Mouse (Mus musculus): ENCODE measurements at regions not wholly inside any gene's neighbourhood (a gene's known extent, or its start where the extent isn't known, plus 50 kb on each side); places are given as distances from the start of the nearest gene placed in this dataset.
A peak's percentile ranks its signal among the peaks of the same experiment; 100 is the strongest.
"Not testable (repeated sequence)": the region's sequence is repeated elsewhere in the genome, so short reads cannot be mapped to it uniquely, and the experiment has no call there.

- H3K4me3 ChIP-seq (replicated peaks): no peak overlapping the region
- no peak for ATAC-seq (replicated peaks; ENCODE audit: low FRiP score)
- WGBS: 89% methylated on average over 3 of the region's 3 CpGs
Measured at GRCm38 (mm10) chr2:128290609-128291008, 164.8 kb downstream of the Bcl2l11 start.

GRCm38 (mm10) chr2:128294610-128295009, 168.8 kb downstream of the Bcl2l11 start:
- Histone ChIP-seq H3K27me3 (no peaks in the 10 kb centered on the region), H3K36me3 (no peaks in the 10 kb centered on the region), H3K27ac (no peak overlapping the region), H3K4me1 (peaks cover 21% of the 10 kb centered on the region), H3K4me2 (no peak overlapping the region), H3K4me3 (replicated peaks) (no peak overlapping the region), H3K9me3 (replicated peaks) (peaks cover 6% of the 10 kb centered on the region), H3K9ac (no peak overlapping the region)
- no peak for ATAC-seq (replicated peaks; ENCODE audit: low FRiP score)
- WGBS: 65% methylated on average over 3 of the region's 3 CpGs

More at GRCm38 (mm10) chr2:128290609-128291008, 164.8 kb downstream of the Bcl2l11 start:
- H3K4me2 ChIP-seq: no peak overlapping the region
- no peaks in the 10 kb centered on the region for H3K27me3 ChIP-seq
- no peak overlapping the region for H3K27ac ChIP-seq
- no peaks in the 10 kb centered on the region for H3K36me3 ChIP-seq
- no peak overlapping the region for H3K9ac ChIP-seq
- peaks cover 7% of the 10 kb centered on the region for H3K4me1 ChIP-seq
- peaks cover 6% of the 10 kb centered on the region for H3K9me3 ChIP-seq (replicated peaks)

- Histone ChIP-seq H3K9ac (no peak overlapping the region), H3K4me3 (replicated peaks) (no peak overlapping the region), H3K4me1 (peaks cover 21% of the 10 kb centered on the region), H3K27me3 (no peaks in the 10 kb centered on the region), H3K4me2 (no peak overlapping the region), H3K9me3 (replicated peaks) (peaks cover 6% of the 10 kb centered on the region), H3K36me3 (no peaks in the 10 kb centered on the region), H3K27ac (no peak overlapping the region)
- 78% methylated on average over 11 of the region's 11 CpGs for WGBS
- no peak for ATAC-seq (replicated peaks; ENCODE audit: low FRiP score)
Measured at GRCm38 (mm10) chr2:128295018-128295424, 169.2 kb downstream of the Bcl2l11 start.

GRCm38 (mm10) chr2:128295726-128296234, 169.9 kb downstream of the Bcl2l11 start:
- H3K27me3 ChIP-seq: no peaks in the 10 kb centered on the region
- H3K9ac ChIP-seq: no peak overlapping the region
- ATAC-seq (replicated peaks; ENCODE audit: low FRiP score): no peak
- no peaks in the 10 kb centered on the region for H3K36me3 ChIP-seq
- no peak overlapping the region for H3K4me2 ChIP-seq
- peaks cover 21% of the 10 kb centered on the region for H3K4me1 ChIP-seq
- no peak overlapping the region for H3K27ac ChIP-seq
- 71% methylated on average over 3 of the region's 3 CpGs for WGBS
- no peak overlapping the region for H3K4me3 ChIP-seq (replicated peaks)
- H3K9me3 ChIP-seq (replicated peaks): peaks cover 6% of the 10 kb centered on the region

- H3K4me2 ChIP-seq; H3K36me3 ChIP-seq; H3K9me3 ChIP-seq (replicated peaks); H3K9ac ChIP-seq; H3K4me3 ChIP-seq (replicated peaks); H3K27ac ChIP-seq; H3K27me3 ChIP-seq; ATAC-seq (replicated peaks; ENCODE audit: low FRiP score): not testable (repeated sequence)
- 49% methylated on average over 5 of the region's 5 CpGs for WGBS
- H3K4me1 ChIP-seq: peaks cover 21% of the 10 kb centered on the region
Measured at GRCm38 (mm10) chr2:128296423-128296822, 170.6 kb downstream of the Bcl2l11 start.

GRCm38 (mm10) chr2:128296897-128297296, 171.1 kb downstream of the Bcl2l11 start:
- no peak overlapping the region for H3K4me3 ChIP-seq (replicated peaks)
- peak; percentile 56; the same call in 1 of the 2 replicates for ATAC-seq (replicated peaks; ENCODE audit: low FRiP score)
- peaks cover 21% of the 10 kb centered on the region for H3K4me1 ChIP-seq
- no peaks in the 10 kb centered on the region for H3K36me3 ChIP-seq
- no peak overlapping the region for H3K4me2 ChIP-seq
- WGBS: 17% methylated on average over 5 of the region's 5 CpGs
- H3K9me3 ChIP-seq (replicated peaks): no peaks in the 10 kb centered on the region
- H3K27me3 ChIP-seq: no peaks in the 10 kb centered on the region
- no peak overlapping the region for H3K27ac ChIP-seq
- H3K9ac ChIP-seq: no peak overlapping the region

- Histone ChIP-seq H3K27ac (no peak overlapping the region), H3K4me2 (no peak overlapping the region)
Measured at GRCm38 (mm10) chr2:128297821-128298220, 172.0 kb downstream of the Bcl2l11 start.

GRCm38 (mm10) chr2:128298996-128299395, 173.2 kb downstream of the Bcl2l11 start:
- H3K4me3 ChIP-seq (replicated peaks): no peak overlapping the region
- H3K27me3 ChIP-seq: 0 out of 2 replicates have a peak, but pooled peaks cover 4% of the 10 kb centered on the region
- no peak overlapping the region for H3K4me2 ChIP-seq
- H3K9ac ChIP-seq: no peak overlapping the region
- H3K9me3 ChIP-seq (replicated peaks): no peaks in the 10 kb centered on the region
- ATAC-seq (replicated peaks; ENCODE audit: low FRiP score): no peak
- WGBS: 88% methylated on average over 8 of the region's 8 CpGs
- peaks cover 25% of the 10 kb centered on the region for H3K4me1 ChIP-seq
- H3K36me3 ChIP-seq: no peaks in the 10 kb centered on the region
- H3K27ac ChIP-seq: no peak overlapping the region

More at GRCm38 (mm10) chr2:128297821-128298220, 172.0 kb downstream of the Bcl2l11 start:
- 44% methylated on average over 5 of the region's 5 CpGs for WGBS
- Histone ChIP-seq H3K27me3 (0 out of 2 replicates have a peak, but pooled peaks cover 4% of the 10 kb centered on the region), H3K9me3 (replicated peaks) (no peaks in the 10 kb centered on the region), H3K9ac (no peak overlapping the region), H3K36me3 (no peaks in the 10 kb centered on the region), H3K4me1 (peaks cover 25% of the 10 kb centered on the region), H3K4me3 (replicated peaks) (no peak overlapping the region)
- ATAC-seq (replicated peaks; ENCODE audit: low FRiP score): no peak

GRCm38 (mm10) chr2:128301709-128302108, 175.9 kb downstream of the Bcl2l11 start:
- H3K4me3 ChIP-seq (replicated peaks): no peak overlapping the region
- no peak overlapping the region for H3K27ac ChIP-seq
- WGBS: 14% methylated on average over 8 of the region's 8 CpGs
- H3K9me3 ChIP-seq (replicated peaks): no peaks in the 10 kb centered on the region
- H3K4me2 ChIP-seq: no peak overlapping the region
- no peak for ATAC-seq (replicated peaks; ENCODE audit: low FRiP score)
- peaks cover 18% of the 10 kb centered on the region for H3K4me1 ChIP-seq
- H3K27me3 ChIP-seq: 0 out of 2 replicates have a peak, but pooled peaks cover 12% of the 10 kb centered on the region
- no peaks in the 10 kb centered on the region for H3K36me3 ChIP-seq
- no peak overlapping the region for H3K9ac ChIP-seq

- no peak overlapping the region for H3K27ac ChIP-seq
- H3K4me3 ChIP-seq (replicated peaks): no peak overlapping the region
- no peaks in the 10 kb centered on the region for H3K36me3 ChIP-seq
- 0 out of 2 replicates have a peak, but pooled peaks cover 4% of the 10 kb centered on the region for H3K4me1 ChIP-seq
- no peak overlapping the region for H3K4me2 ChIP-seq
- H3K9me3 ChIP-seq (replicated peaks): no peaks in the 10 kb centered on the region
- H3K9ac ChIP-seq: no peak overlapping the region
- H3K27me3 ChIP-seq: 0 out of 2 replicates have a peak, but pooled peaks cover 12% of the 10 kb centered on the region
- no peak for ATAC-seq (replicated peaks; ENCODE audit: low FRiP score)
- 38% methylated on average over 12 of the region's 12 CpGs for WGBS
Measured at GRCm38 (mm10) chr2:128304063-128304712, 178.3 kb downstream of the Bcl2l11 start.

GRCm38 (mm10) chr2:128306693-128307092, 180.9 kb downstream of the Bcl2l11 start:
- Histone ChIP-seq H3K9ac (no peak overlapping the region), H3K4me3 (replicated peaks) (no peak overlapping the region), H3K27me3 (0 out of 2 replicates have a peak, but pooled peaks cover 12% of the 10 kb centered on the region), H3K36me3 (no peaks in the 10 kb centered on the region), H3K4me2 (no peak overlapping the region), H3K4me1 (peaks cover 8% of the 10 kb centered on the region), H3K27ac (no peak overlapping the region), H3K9me3 (replicated peaks) (no peaks in the 10 kb centered on the region)
- no peak for ATAC-seq (replicated peaks; ENCODE audit: low FRiP score)
- 54% methylated on average over 6 of the region's 6 CpGs for WGBS

GRCm38 (mm10) chr2:128309541-128310030, 183.7 kb downstream of the Bcl2l11 start:
- WGBS: 38% methylated on average over 10 of the region's 10 CpGs
- Histone ChIP-seq H3K4me3 (replicated peaks) (no peak overlapping the region), H3K9me3 (replicated peaks) (no peaks in the 10 kb centered on the region), H3K27ac (no peak overlapping the region), H3K4me2 (no peak overlapping the region), H3K9ac (no peak overlapping the region), H3K27me3 (0 out of 2 replicates have a peak, but pooled peaks cover 7% of the 10 kb centered on the region), H3K36me3 (no peaks in the 10 kb centered on the region), H3K4me1 (peaks cover 27% of the 10 kb centered on the region)
- ATAC-seq (replicated peaks; ENCODE audit: low FRiP score): no peak

Measured in kidney, embryonic 15.5 days (tissue).